Mouse (Mus musculus) C2C12 (cell line): ENCODE data around the gene Gas7. TPM values are rescaled to one million over a fixed set of nuclear protein-coding genes. Genes with fewer than 3 reads are reported as not detected.

ENCODE experiments used
- H3K27me3 ChIP-seq: one replicate; pipeline ENCODE4 v1.6.1; 2011; ENCODE audit not compliant: control insufficient read depth, insufficient read depth, insufficient read length
- H3K36me3 ChIP-seq: one replicate; pipeline ENCODE4 v1.6.1; 2011; ENCODE audit not compliant: control insufficient read depth, insufficient read depth
- H3K4me3 ChIP-seq: one replicate; pipeline ENCODE4 v1.5.1; 2011; ENCODE audit warnings: mild to moderate bottlenecking, control low read depth; ENCODE audit not compliant: poor library complexity, insufficient read depth, severe bottlenecking
- H3K79me2 ChIP-seq: one replicate; pipeline ENCODE4 v1.6.1; 2011; ENCODE audit not compliant: control insufficient read depth, insufficient read depth
- H3K79me3 ChIP-seq: one replicate; pipeline ENCODE4 v1.6.1; 2011; ENCODE audit warnings: low read depth, control low read depth
- H3ac ChIP-seq: one replicate; pipeline ENCODE3; 2011; ENCODE audit warnings: low read depth; ENCODE audit not compliant: control insufficient read depth, insufficient read length
- CEBPB ChIP-seq: IDR thresholded peaks from one replicate; pipeline ENCODE4 v1.6.1; 2011; ENCODE audit warnings: low read depth, mild to moderate bottlenecking, control low read depth, moderate library complexity
- CTCF ChIP-seq: IDR thresholded peaks from one replicate; pipeline ENCODE4 v1.5.1; 2011; ENCODE audit not compliant: control insufficient read depth, insufficient read depth, insufficient read length
- FOSL1 ChIP-seq: IDR thresholded peaks from one replicate; pipeline ENCODE4 v1.8.0; 2011; ENCODE audit warnings: mild to moderate bottlenecking, low read length; ENCODE audit not compliant: poor library complexity, insufficient read depth, severe bottlenecking
- MAX ChIP-seq: IDR thresholded peaks from one replicate; pipeline ENCODE4 v1.6.1; 2011; ENCODE audit warnings: mild to moderate bottlenecking, control low read depth
- MYOD1 ChIP-seq: IDR thresholded peaks from one replicate; pipeline ENCODE4 v1.6.1; 2011; ENCODE audit warnings: low read depth; ENCODE audit not compliant: control insufficient read depth, insufficient read length
- MYOG ChIP-seq: IDR thresholded peaks from one replicate; pipeline ENCODE4 v1.6.1; 2011; ENCODE audit not compliant: control insufficient read depth, insufficient read length; ENCODE audit errors: extremely low read depth
- USF1 ChIP-seq: IDR thresholded peaks from one replicate; pipeline ENCODE4 v1.6.1; 2011; ENCODE audit warnings: low read depth, mild to moderate bottlenecking, control low read depth, moderate library complexity
- polyA plus RNA-seq: library from polyadenylated mRNA; unstranded; fragments of >200 nt; fragmentation: generic; extraction: Trizol; gene quantifications from one replicate; pipeline ENCODE4 v1.2.1, GENCODE M21; 2012; ENCODE audit warnings: missing spikeins

Gene Gas7
- polyA plus RNA-seq, 1 experiment, result not detected

DNA sequence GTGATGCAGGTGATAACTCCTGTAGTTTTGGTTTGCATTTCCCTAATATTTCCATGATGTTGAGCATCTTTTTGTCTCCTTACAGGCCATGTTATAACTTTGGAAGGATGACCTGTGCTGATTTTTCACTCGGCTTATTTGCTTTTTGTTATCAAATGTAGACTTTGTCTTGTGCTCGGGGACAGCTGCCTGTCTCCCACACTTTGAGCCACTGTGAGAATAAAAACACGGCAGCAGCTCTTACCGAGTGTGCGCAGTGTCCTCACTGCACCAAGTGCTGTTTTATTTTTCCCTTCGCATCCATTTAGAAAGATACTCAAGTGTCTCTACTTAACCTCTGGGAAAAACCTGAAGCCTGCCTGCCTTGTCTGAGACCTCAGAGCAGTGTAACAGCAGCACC is 129.8 kb downstream of the Gas7 start:
- Histone ChIP-seq H3K4me3 (no peak overlapping the region), H3K36me3 (no peaks in the 10 kb centered on the region), H3K79me3 (no peaks in the 10 kb centered on the region), H3K27me3 (no peaks in the 10 kb centered on the region), H3ac (no peak overlapping the region), H3K79me2 (no peaks in the 10 kb centered on the region)
- TF ChIP-seq MYOG (no peak), MAX (no peak), CTCF (no peak), CEBPB (no peak), MYOD1 (no peak), FOSL1 (no peak), USF1 (no peak)

GRCm38 (mm10) chr11:67585629-67586028 is 130.4 kb downstream of the Gas7 start:
- Histone ChIP-seq H3K4me3 (no peak overlapping the region), H3ac (no peak overlapping the region), H3K27me3 (no peaks in the 10 kb centered on the region), H3K79me2 (no peaks in the 10 kb centered on the region), H3K36me3 (no peaks in the 10 kb centered on the region), H3K79me3 (no peaks in the 10 kb centered on the region)
- TF ChIP-seq FOSL1 (no peak), CEBPB (no peak), MYOG (no peak), MAX (no peak), CTCF (no peak), USF1 (no peak), MYOD1 (no peak)

DNA sequence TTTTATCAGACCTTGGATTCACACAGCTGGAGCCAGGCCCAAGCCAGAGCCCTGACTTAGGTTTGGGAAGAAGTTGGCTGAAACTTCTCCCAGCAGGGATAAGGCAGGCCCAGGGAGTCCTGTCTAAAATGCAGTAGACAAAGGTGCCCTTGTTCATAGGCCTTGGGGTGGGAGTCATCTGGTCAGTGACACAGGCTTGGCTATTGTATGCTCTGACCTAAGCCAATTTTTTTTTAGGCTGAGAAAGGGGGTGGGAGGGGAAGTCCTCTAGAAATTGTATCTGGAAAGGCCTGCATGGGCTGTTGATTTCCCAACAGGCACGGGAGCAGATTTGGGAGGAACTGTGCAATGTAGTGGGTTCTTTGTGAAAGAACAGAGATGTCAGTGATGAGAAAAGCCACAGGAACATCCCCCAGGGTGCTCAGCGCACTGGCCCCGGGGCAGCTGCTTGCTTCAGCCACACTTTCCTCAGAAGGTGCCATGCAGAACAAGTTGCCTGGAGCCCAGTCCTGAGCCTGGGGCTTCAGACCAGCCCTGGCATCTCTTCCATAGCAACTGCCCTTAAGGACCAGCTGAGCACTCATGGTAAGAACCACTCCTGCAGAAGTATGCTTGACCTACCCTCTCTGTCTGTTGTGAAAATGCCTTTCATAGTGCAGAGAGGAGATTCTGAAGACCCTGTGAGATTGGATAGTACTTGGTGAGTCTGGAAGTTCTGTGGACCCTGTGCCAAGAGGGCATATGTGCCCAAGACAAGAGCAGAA is 131.2 kb downstream of the Gas7 start:
- Histone ChIP-seq H3K79me2 (no peaks in the 10 kb centered on the region), H3K36me3 (no peaks in the 10 kb centered on the region), H3K4me3 (no peak overlapping the region), H3ac (no peak overlapping the region), H3K79me3 (no peaks in the 10 kb centered on the region), H3K27me3 (no peaks in the 10 kb centered on the region)
- no peak for TF ChIP-seq MYOG
- TF ChIP-seq MAX, result no peak

- Histone ChIP-seq H3K27me3 (no peaks in the 10 kb centered on the region), H3K79me3 (no peaks in the 10 kb centered on the region), H3K4me3 (no peak overlapping the region), H3K79me2 (no peaks in the 10 kb centered on the region), H3ac (no peak overlapping the region), H3K36me3 (no peaks in the 10 kb centered on the region)
- no peak for TF ChIP-seq FOSL1
- no peak for TF ChIP-seq MYOD1
- no peak for TF ChIP-seq MYOG
- no peak for TF ChIP-seq MAX
- no peak for TF ChIP-seq CEBPB
- TF ChIP-seq CTCF, result no peak
- TF ChIP-seq USF1, result no peak
These were observed 133.1 kb downstream of the Gas7 start for GRCm38 (mm10) chr11:67588196-67588827.

DNA sequence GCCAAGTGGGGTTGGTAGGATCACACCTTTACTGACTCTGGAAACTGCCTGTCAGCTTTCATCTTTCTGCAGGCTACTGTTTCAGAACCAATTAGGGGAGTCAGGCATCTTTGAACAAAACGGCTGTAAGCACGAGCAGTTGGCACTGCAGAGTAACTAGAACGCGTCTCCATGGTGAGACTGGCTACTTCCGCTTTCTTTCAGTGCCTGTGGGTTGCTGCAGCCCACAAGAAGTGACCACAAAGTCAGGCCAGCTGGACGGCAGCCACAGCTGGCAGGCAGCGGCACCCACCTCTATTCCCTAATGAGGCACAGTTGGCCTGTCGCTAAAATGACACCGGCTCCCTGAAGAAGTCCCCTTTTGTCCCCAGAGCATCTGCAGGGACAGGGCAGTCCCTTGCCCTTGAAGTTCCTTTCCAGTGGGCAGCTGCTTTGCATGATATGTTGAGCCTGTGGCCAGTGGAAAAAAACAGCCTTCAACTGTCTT is 133.6 kb downstream of the Gas7 start:
- Histone ChIP-seq H3K79me3 (no peaks in the 10 kb centered on the region), H3K4me3 (no peak overlapping the region), H3K79me2 (no peaks in the 10 kb centered on the region), H3ac (no peak overlapping the region), H3K36me3 (no peaks in the 10 kb centered on the region), H3K27me3 (no peaks in the 10 kb centered on the region)
- TF ChIP-seq MYOD1 (no peak), MYOG (no peak), USF1 (no peak), CTCF (no peak), CEBPB (no peak), MAX (no peak)

DNA sequence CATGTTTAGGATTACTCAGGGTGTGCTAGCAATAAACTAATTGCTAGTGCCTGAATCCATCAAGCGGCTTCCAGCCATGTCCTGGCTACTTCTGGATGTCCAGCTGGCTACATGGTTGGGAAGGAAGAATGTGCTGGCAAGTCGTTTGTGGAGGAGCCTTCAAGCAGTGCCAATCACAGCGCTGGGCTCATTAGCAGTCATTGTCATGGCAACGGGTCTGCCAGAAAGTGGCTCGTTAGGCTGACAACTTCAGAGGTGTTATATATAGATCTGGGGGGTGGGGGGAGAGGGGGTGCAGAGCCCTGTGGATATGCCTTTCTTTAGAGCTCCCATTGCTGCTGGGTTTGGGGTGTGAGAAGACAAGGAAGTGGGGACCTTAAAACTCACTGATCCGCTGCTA is 141.0 kb downstream of the Gas7 start:
- H3K27me3 ChIP-seq, result no peaks in the 10 kb centered on the region
- no peak overlapping the region for H3ac ChIP-seq
- no peaks in the 10 kb centered on the region for H3K79me3 ChIP-seq
- no peak overlapping the region for H3K4me3 ChIP-seq
- TF ChIP-seq CTCF, result no peak
- no peak for TF ChIP-seq MAX
- no peak for TF ChIP-seq MYOG
- no peak for TF ChIP-seq FOSL1
- TF ChIP-seq MYOD1, result no peak
- no peak for TF ChIP-seq USF1
- TF ChIP-seq CEBPB, result no peak
- no peaks in the 10 kb centered on the region for H3K36me3 ChIP-seq
- H3K79me2 ChIP-seq, result no peaks in the 10 kb centered on the region
